Mouse (Mus musculus) G1E (cell line): ENCODE results near the gene Fzd7. TPM values are rescaled to one million over a fixed set of nuclear protein-coding genes. Genes with fewer than 3 reads are reported as not detected.

ENCODE experiments used
- ATAC-seq: 2 replicates; pipeline ENCODE4 v1.8.0; 2016; ENCODE audit warnings: mild to moderate bottlenecking; ENCODE audit not compliant: insufficient number of reproducible peaks, poor library complexity, low FRiP score, severe bottlenecking; ENCODE audit errors: extremely low read depth
- DNase-seq: peaks from one replicate; pipeline ENCODE4 v3.0.0; 2012; ENCODE audit warnings: low spot score
- H3K27me3 ChIP-seq: 2 replicates; pipeline ENCODE4 v1.6.1; 2012; ENCODE audit warnings: mild to moderate bottlenecking, low read length, inconsistent platforms; ENCODE audit not compliant: insufficient read depth
- H3K36me3 ChIP-seq: replicated peaks from 2 replicates; pipeline ENCODE3; 2012; ENCODE audit warnings: mild to moderate bottlenecking, inconsistent platforms
- H3K4me1 ChIP-seq: 2 replicates; pipeline ENCODE4 v1.6.1; 2012; ENCODE audit warnings: low read depth, low read length, inconsistent platforms, mixed read lengths; ENCODE audit not compliant: insufficient read depth
- H3K4me3 ChIP-seq: 2 replicates; pipeline ENCODE4 v1.5.1; 2012; ENCODE audit warnings: low read depth, mild to moderate bottlenecking, inconsistent platforms, low read length, moderate library complexity, mixed read lengths
- H3K9me3 ChIP-seq: replicated peaks from 2 replicates; pipeline ENCODE4 v1.6.1; 2012; ENCODE audit warnings: inconsistent platforms
- CTCF ChIP-seq: IDR thresholded peaks from 2 replicates; pipeline ENCODE4 v1.5.1; 2012; ENCODE audit warnings: low read depth, low read length, inconsistent platforms, mixed read lengths
- GATA1 ChIP-seq: IDR thresholded peaks from 2 replicates; pipeline ENCODE4 v1.6.1; 2012; ENCODE audit warnings: borderline replicate concordance, low read length, inconsistent platforms, mixed read lengths
- GATA2 ChIP-seq: IDR thresholded peaks from 2 replicates; pipeline ENCODE4 v1.6.1; 2012; ENCODE audit warnings: low read depth, low read length, inconsistent platforms, borderline replicate concordance
- POLR2AphosphoS5 ChIP-seq: IDR thresholded peaks from 2 replicates; pipeline ENCODE4 v1.6.1; 2012; ENCODE audit warnings: low read depth, low read length, inconsistent platforms; ENCODE audit not compliant: insufficient replicate concordance
- TAL1 ChIP-seq: conservative IDR thresholded peaks from 2 replicates; pipeline ENCODE4 v1.6.1; 2012; ENCODE audit warnings: low read depth, low read length, inconsistent platforms, mixed read lengths
- polyA plus RNA-seq: library from polyadenylated mRNA; stranded (reverse); fragments of >175 nt; gene quantifications from 2 replicates; pipeline ENCODE4 v1.2.3, GENCODE M21; 2012
- total RNA-seq, 2 experiments: library from RNA; stranded (forward) in 1 of 2; stranded (reverse) in 1 of 2; fragments of 200-1000 nt in 1 of 2; fragments of >200 nt in 1 of 2; fragmentation: Nextera tagmentation in 1 of 2; gene quantifications; 2 replicates each; pipeline ENCODE4 v1.2.3; 2014 to 2017

Fzd7 gene
- total and polyA plus RNA-seq, 3 experiments, result 55.7 to 84.4 (median 58.7) TPM

GRCm38 (mm10) chr1:59534976-59535810, 53.0 kb downstream of the Fzd7 start:
- Histone ChIP-seq H3K4me1 (no peaks in the 10 kb centered on the region), H3K9me3 (no peaks in the 10 kb centered on the region), H3K27me3 (peaks cover 51% of the 10 kb centered on the region), H3K36me3 (no peaks in the 10 kb centered on the region), H3K4me3 (no peak overlapping the region)
- ATAC-seq, result no peak
- TF ChIP-seq TAL1, result no peak
- TF ChIP-seq POLR2AphosphoS5, result no peak; the same call in 1 of the 2 replicates
- TF ChIP-seq CTCF, result no peak
- no peak for TF ChIP-seq GATA1
- no peak for TF ChIP-seq GATA2
- DNase-seq, result no peak

Other genes with a start within 250 kb of the Fzd7 start
- gene Als2, start 245.2 kb upstream of the Fzd7 start, total RNA-seq (2014; fragmentation: Nextera tagmentation), result 23.0 and 30.3 TPM in 2 replicates
- gene Als2, start 245.2 kb upstream of the Fzd7 start, total RNA-seq (2017), result 40.0 and 42.6 TPM in 2 replicates
- gene Als2, start 245.2 kb upstream of the Fzd7 start, polyA plus RNA-seq, result 4.0 and 6.9 TPM in 2 replicates
- not detected in 2 replicates for gene Cdk15, start 225.5 kb upstream of the Fzd7 start, total RNA-seq (2014; fragmentation: Nextera tagmentation)
- not detected in 2 replicates for gene Cdk15, start 225.5 kb upstream of the Fzd7 start, total RNA-seq (2017)
- gene Cdk15, start 225.5 kb upstream of the Fzd7 start, polyA plus RNA-seq, result 0.04 TPM in 1 of 2 replicates, not detected in the other
- not detected in 2 replicates for gene Gm973, start 33.8 kb downstream of the Fzd7 start, total RNA-seq (2014; fragmentation: Nextera tagmentation)
- gene Gm973, start 33.8 kb downstream of the Fzd7 start, total RNA-seq (2017), result 3.7 and 6.7 TPM in 2 replicates
- 0.05 and 0.07 TPM in 2 replicates for gene Gm973, start 33.8 kb downstream of the Fzd7 start, polyA plus RNA-seq
- gene Sumo1, start 188.4 kb downstream of the Fzd7 start, total RNA-seq (2014; fragmentation: Nextera tagmentation), result 235 and 250 TPM in 2 replicates
- gene Sumo1, start 188.4 kb downstream of the Fzd7 start, total RNA-seq (2017), result 329 and 350 TPM in 2 replicates
- gene Sumo1, start 188.4 kb downstream of the Fzd7 start, polyA plus RNA-seq, result 424 and 589 TPM in 2 replicates
- 536 and 646 TPM in 2 replicates for gene Nop58, start 202.5 kb downstream of the Fzd7 start, total RNA-seq (2014; fragmentation: Nextera tagmentation)
- 1,169 and 1,289 TPM in 2 replicates for gene Nop58, start 202.5 kb downstream of the Fzd7 start, total RNA-seq (2017)
- gene Nop58, start 202.5 kb downstream of the Fzd7 start, polyA plus RNA-seq, result 147 and 228 TPM in 2 replicates